Mouse (Mus musculus) layer of hippocampus, adult 2 months (tissue): ENCODE results near the gene Plce1. TPM values are rescaled to one million over a fixed set of nuclear protein-coding genes. Genes with fewer than 3 reads are reported as not detected.
"Not testable (repeated sequence)": the region's sequence is repeated elsewhere in the genome, so short reads cannot be mapped to it uniquely, and the experiment has no call there.

Source experiments
- DNase-seq, 2 experiments: peaks; one replicate each; pipeline ENCODE4 v3.0.0; 2022; ENCODE audit warnings: low spot score in 2 of 2
- H3K27ac ChIP-seq: fragments of 200-600 bp; 2 replicates; pipeline ENCODE4 v1.8.1; 2022
- H3K4me3 ChIP-seq: fragments of 200-600 bp; 2 replicates; pipeline ENCODE4 v1.8.1; 2022; ENCODE audit warnings: mild to moderate bottlenecking
- CTCF ChIP-seq: fragments of 200-600 bp; conservative IDR thresholded peaks from 2 replicates; pipeline ENCODE4 v1.8.1; 2022; ENCODE audit warnings: antibody characterized with exemption, mild to moderate bottlenecking, moderate library complexity
- total RNA-seq, 2 experiments: library from RNA; stranded (reverse); gene quantifications; 2 replicates each; pipeline ENCODE4 v1.2.3; 2021

Plce1 gene
- total RNA-seq, 2 experiments from 2014 or later = 9.8 to 11.0 TPM

- H3K4me3 ChIP-seq = no peak overlapping the region
- DNase-seq = no peak
- H3K27ac ChIP-seq = no peak overlapping the region
- TF ChIP-seq CTCF = no peak
These were observed 158.9 kb downstream of the Plce1 start for GRCm38 (mm10) chr19:38639805-38640204.

GRCm38 (mm10) chr19:38642515-38642914, 161.6 kb downstream of the Plce1 start:
- peak; percentile 68 for TF ChIP-seq CTCF
- DNase-seq, H3K27ac ChIP-seq, H3K4me3 ChIP-seq: not testable (repeated sequence)

GRCm38 (mm10) chr19:38644871-38645595, 164.1 kb downstream of the Plce1 start:
- DNase-seq = no peak
- Histone ChIP-seq H3K4me3 (no peak overlapping the region), H3K27ac (no peak overlapping the region)
- TF ChIP-seq CTCF = no peak

DNA sequence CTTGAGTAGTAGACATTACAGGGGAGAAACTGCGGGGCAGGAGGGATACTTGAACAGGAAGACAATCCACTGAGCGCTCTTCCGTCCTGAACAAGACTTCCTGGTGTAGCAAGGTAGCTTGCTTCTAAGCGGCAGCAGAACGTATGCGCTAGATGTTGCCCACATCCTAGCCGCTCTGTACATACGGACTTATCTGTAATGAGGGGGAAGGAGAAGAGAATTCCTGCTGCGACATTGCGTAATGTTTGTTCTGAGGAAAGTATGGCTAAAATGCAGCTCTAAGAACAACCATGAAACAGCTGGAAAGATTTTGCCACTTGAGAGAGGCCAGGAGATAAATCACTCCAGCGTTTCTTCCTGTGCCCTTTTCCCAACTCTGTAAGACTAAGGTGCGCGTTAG, 177.1 kb downstream of the Plce1 start:
- DNase-seq = no peak
- Histone ChIP-seq H3K4me3 (no peak overlapping the region), H3K27ac (no peak overlapping the region)
- TF ChIP-seq CTCF = no peak

GRCm38 (mm10) chr19:38665398-38665797, 184.5 kb downstream of the Plce1 start:
- no peak overlapping the region for H3K27ac ChIP-seq
- DNase-seq = no peak
- no peak overlapping the region for H3K4me3 ChIP-seq
- TF ChIP-seq CTCF = no peak

DNA sequence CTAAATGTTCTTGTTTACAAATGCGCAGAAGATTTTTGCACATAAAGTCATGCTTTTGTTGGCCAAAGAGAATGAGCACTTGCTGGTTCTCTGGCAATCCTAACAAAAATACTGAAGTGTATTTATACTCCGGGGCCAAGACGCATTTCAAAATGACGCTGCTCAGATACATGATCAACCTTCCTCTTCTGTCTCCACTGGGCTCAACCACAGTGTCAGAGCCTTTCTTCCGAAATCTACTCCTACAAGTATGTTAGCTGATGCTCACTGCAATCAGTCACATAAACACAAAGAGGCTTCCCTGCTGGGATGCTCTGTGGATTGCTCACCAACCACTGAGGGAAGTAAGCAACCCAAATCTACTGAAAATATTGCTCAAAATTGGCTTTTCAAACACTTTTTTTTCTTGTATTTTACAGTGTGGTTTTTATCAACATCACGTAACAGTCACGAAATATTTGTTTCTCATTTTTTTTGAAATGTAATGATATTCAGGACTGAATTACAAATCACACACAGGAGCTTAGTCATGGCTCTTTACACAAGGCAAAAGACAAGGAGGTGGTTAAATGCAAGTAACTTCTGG, 191.2 kb downstream of the Plce1 start:
- Histone ChIP-seq H3K4me3 (no peak overlapping the region), H3K27ac (no peak overlapping the region)
- DNase-seq = no peak
- no peak for TF ChIP-seq CTCF

GRCm38 (mm10) chr19:38673936-38674335, 193.0 kb downstream of the Plce1 start:
- DNase-seq = no peak
- TF ChIP-seq CTCF = no peak
- no peak overlapping the region for H3K27ac ChIP-seq
- H3K4me3 ChIP-seq = no peak overlapping the region

DNA sequence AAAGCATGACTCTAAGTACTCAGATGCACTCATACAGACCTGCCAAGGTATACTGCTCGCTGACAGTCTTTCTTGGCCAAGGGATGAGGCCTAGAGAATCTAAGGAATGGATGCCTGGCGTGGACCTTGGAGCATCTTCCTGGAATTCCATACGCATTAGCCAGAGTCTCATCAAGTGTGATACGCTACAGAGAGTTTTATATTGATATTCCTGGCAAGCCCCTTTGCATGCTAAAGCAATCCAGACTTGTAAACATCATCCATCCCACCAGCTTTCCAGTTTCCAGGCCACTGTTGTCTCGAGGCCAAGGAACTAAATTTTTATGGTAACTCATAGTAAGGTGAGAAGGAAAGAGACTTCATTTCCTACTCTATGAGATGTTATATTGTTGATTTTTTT, 197.7 kb downstream of the Plce1 start:
- Histone ChIP-seq H3K27ac (no peak overlapping the region), H3K4me3 (no peak overlapping the region)
- TF ChIP-seq CTCF = no peak
- no peak for DNase-seq

- DNase-seq = no peak
- H3K27ac ChIP-seq = no peak overlapping the region
- TF ChIP-seq CTCF = no peak
- no peak overlapping the region for H3K4me3 ChIP-seq
These were observed 198.6 kb downstream of the Plce1 start for GRCm38 (mm10) chr19:38679520-38679919.

GRCm38 (mm10) chr19:38687326-38687725, 206.4 kb downstream of the Plce1 start:
- H3K27ac ChIP-seq = no peak overlapping the region
- DNase-seq = no peak

DNA sequence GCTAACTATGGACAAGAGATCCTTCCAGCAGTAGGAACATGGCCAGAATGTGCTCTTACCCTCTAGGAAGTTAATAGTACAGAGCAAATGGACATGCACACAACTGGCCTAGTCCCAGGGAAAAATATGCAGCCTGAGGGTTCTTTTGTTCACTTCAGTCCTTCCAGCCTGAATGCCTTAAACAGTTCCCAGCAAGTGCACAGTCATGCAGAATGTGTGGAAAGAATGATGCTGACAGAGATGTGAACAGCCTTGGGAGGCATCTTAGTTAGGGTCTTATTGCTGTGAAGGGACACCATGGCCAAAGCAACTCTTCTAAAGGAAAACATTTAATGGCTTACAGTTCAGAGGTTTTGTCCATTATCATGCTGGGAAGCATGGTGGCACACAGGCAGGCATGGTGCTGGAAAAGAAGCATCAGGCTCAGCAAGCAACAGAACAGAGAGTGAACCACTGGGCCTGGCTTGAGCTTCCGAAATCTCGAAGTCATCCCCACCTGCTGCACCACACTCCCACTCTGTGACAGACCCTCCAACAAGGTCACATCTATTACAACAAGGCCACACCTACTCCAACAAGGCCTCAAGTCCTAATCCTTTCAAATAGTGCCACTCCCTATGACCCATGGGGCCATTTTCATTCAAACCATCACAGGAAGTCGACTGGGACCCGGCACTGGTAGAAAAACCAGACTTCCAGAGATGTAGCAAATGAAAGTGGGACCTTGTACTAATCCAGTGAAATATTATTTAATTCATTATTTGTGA, 208.0 kb downstream of the Plce1 start:
- no peak overlapping the region for H3K27ac ChIP-seq
- TF ChIP-seq CTCF = no peak
- H3K4me3 ChIP-seq = no peak overlapping the region
- no peak for DNase-seq

More at GRCm38 (mm10) chr19:38687326-38687725, 206.4 kb downstream of the Plce1 start:
- no peak for TF ChIP-seq CTCF
- no peak overlapping the region for H3K4me3 ChIP-seq

DNA sequence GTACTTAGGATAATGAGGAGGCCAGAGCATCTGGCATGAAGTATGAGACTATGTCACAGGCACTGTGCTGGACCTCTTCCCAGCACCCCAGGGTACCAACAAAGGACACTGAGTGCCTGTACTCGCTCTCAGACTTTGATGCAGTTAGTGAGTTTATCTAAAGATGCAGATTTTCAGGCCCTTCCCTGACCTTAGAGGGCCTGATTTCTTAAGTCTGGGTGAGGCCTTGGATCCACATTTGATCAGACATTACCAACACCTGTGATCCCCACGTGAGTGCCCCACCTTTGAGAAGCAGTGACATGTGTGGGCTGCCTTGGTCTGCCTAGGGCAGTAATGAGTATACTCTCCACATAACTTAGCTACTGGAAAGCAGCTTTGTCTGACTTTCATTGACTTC, 209.4 kb downstream of the Plce1 start:
- DNase-seq = no peak
- no peak for TF ChIP-seq CTCF
- Histone ChIP-seq H3K27ac (no peak overlapping the region), H3K4me3 (no peak overlapping the region)

DNA sequence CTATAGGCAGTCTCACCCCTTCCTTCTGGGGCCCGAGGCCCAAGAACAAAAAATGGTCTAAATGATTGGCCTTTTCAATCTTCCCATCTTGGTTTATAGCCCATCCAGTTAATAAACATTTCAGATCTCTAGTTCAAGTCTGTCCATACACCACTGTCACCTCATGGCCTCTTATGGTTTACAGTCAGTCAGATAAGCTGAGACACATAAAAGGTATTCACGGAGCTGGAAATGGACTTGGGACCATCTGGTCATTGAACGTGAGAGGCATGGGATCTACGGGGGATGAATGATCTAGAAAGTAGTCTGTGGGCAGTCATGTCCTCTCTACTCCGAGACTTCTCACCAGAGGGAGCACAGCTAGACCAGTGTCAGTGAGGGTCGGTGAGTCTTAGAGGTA, 210.6 kb downstream of the Plce1 start:
- H3K4me3 ChIP-seq = no peak overlapping the region
- no peak for DNase-seq
- no peak overlapping the region for H3K27ac ChIP-seq
- TF ChIP-seq CTCF = no peak
